Mouse (Mus musculus) kidney, embryonic 14.5 days (tissue): ENCODE results near the gene Cryba4. TPM values are rescaled to one million over a fixed set of nuclear protein-coding genes. Genes with fewer than 3 reads are reported as not detected.
A peak's percentile ranks its signal among the peaks of the same experiment; 100 is the strongest.

Source experiments
- ATAC-seq: fragments of 200-750 bp; cut with Nextera tagmentation; 2 replicates; pipeline ENCODE4 v1.8.0; 2017; ENCODE audit warnings: moderate number of reproducible peaks, mild to moderate bottlenecking, moderate TSS enrichment, moderate library complexity; ENCODE audit not compliant: low FRiP score, low TSS enrichment
- H3K27ac ChIP-seq: fragments of 300-500 bp; sonication (generic); 2 replicates; pipeline ENCODE4 v1.5.1; 2014; ENCODE audit warnings: low read depth, mild to moderate bottlenecking, low read length, moderate library complexity, mixed read lengths
- H3K27me3 ChIP-seq: fragments of 300-500 bp; sonication (generic); 2 replicates; pipeline ENCODE4 v1.6.1; 2014; ENCODE audit warnings: mild to moderate bottlenecking, low read length; ENCODE audit not compliant: control insufficient read depth, insufficient read depth
- H3K36me3 ChIP-seq: fragments of 300-500 bp; sonication (generic); 2 replicates; pipeline ENCODE4 v1.6.1; 2014; ENCODE audit warnings: low read length, mixed read lengths; ENCODE audit not compliant: control insufficient read depth, insufficient read depth
- H3K4me1 ChIP-seq: fragments of 300-500 bp; sonication (generic); 2 replicates; pipeline ENCODE4 v1.6.1; 2014; ENCODE audit warnings: low read length, mixed read lengths; ENCODE audit not compliant: control insufficient read depth, insufficient read depth
- H3K4me2 ChIP-seq: fragments of 300-500 bp; sonication (generic); replicated peaks from 2 replicates; pipeline ENCODE4 v1.6.1; 2014; ENCODE audit warnings: low read depth, mild to moderate bottlenecking, low read length
- H3K4me3 ChIP-seq: fragments of 300-500 bp; sonication (generic); 2 replicates; pipeline ENCODE4 v1.5.1; 2014; ENCODE audit warnings: mild to moderate bottlenecking, low read length
- H3K9ac ChIP-seq: fragments of 300-500 bp; sonication (generic); 2 replicates; pipeline ENCODE4 v1.6.1; 2014; ENCODE audit warnings: low read depth, mild to moderate bottlenecking, low read length, moderate library complexity
- H3K9me3 ChIP-seq: fragments of 300-500 bp; sonication (generic); 2 replicates; pipeline ENCODE4 v1.6.1; 2016; ENCODE audit warnings: low read length; ENCODE audit not compliant: control insufficient read depth
- WGBS: fragments of 180-500 bp; shearing (Covaris S2); extraction: QIAGEN DNeasy Blood & Tissue Kit; methylation state at CpG from one replicate; pipeline ENCODE4 v1.1.7; 2014; 5-methylcytosine and 5-hydroxymethylcytosine counted together
- polyA plus RNA-seq: library from polyadenylated mRNA; unstranded; fragments of >200 nt; fragmentation: Nextera tagmentation; extraction: Ambion mirVana; gene quantifications from 2 replicates; pipeline ENCODE4 v1.2.1, GENCODE M21; 2014

Cryba4 gene
- polyA plus RNA-seq, 1 experiment from 2014 or later: 0.83 TPM

DNA sequence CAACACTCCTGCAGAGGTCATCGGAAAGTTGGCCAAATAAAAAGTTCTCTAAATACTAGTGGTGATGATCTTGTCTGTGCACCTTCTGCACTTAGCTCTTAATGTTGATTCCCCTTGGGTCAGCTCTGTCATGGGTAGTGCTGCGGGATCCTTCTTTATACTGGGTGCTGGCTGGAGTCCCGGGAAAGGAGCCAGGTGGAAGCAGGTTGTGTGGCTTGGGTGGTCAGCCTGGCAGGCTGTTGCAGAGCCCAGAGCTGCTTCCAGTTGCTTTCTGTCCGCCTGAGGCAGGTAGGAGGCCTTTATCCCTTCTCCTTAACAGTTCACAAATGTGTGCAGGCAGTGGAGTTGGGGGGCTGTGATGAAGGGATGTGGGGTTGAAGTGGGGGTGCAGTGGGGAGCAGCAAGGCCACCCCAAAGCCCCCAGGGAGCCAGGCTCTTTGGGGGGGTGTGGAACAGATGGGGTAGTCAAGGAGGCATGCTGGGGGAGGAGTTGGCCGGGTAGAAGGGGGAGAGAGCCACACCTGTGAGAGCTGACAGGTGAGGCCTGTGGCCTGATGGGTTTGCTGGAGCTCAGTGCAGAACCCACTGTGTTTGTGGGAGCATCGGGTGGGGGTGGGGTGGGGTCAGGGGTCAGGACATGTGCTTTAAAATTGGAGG lies 29.9 kb upstream of the Cryba4 start:
- Histone ChIP-seq H3K4me3 (no peak overlapping the region), H3K9me3 (no peaks in the 10 kb centered on the region), H3K9ac (no peak overlapping the region), H3K36me3 (no peaks in the 10 kb centered on the region), H3K4me1 (peaks cover 45% of the 10 kb centered on the region), H3K4me2 (no peak overlapping the region), H3K27ac (no peak overlapping the region), H3K27me3 (no peaks in the 10 kb centered on the region)
- ATAC-seq: no peak
- WGBS: 76% methylated on average over 6 of the region's 6 CpGs

DNA sequence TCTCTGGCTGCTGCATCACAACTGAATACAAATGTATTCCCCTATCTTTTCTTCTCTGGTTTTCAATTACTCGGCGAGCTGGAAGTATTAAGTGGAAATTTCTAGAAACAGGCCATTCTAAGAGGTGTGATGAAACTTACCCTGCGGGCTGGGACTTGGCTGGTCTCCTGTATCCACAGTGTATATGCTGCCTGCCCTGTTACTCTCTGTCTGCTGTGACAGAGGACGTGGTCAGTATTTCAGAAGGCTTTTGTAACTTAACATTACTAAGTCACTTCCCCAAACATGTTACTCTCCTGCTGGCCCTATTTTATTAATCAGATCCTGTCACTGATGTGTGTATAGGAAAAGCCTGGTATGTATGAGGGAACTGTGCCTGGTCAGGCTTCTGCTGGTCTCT lies 29.4 kb upstream of the Cryba4 start:
- Histone ChIP-seq H3K27me3 (no peaks in the 10 kb centered on the region), H3K4me1 (peaks cover 42% of the 10 kb centered on the region), H3K4me2 (no peak overlapping the region), H3K4me3 (no peak overlapping the region), H3K9ac (no peak overlapping the region), H3K36me3 (no peaks in the 10 kb centered on the region), H3K9me3 (no peaks in the 10 kb centered on the region), H3K27ac (no peak overlapping the region)
- WGBS: 90% methylated on average over 4 of the region's 4 CpGs
- no peak for ATAC-seq

DNA sequence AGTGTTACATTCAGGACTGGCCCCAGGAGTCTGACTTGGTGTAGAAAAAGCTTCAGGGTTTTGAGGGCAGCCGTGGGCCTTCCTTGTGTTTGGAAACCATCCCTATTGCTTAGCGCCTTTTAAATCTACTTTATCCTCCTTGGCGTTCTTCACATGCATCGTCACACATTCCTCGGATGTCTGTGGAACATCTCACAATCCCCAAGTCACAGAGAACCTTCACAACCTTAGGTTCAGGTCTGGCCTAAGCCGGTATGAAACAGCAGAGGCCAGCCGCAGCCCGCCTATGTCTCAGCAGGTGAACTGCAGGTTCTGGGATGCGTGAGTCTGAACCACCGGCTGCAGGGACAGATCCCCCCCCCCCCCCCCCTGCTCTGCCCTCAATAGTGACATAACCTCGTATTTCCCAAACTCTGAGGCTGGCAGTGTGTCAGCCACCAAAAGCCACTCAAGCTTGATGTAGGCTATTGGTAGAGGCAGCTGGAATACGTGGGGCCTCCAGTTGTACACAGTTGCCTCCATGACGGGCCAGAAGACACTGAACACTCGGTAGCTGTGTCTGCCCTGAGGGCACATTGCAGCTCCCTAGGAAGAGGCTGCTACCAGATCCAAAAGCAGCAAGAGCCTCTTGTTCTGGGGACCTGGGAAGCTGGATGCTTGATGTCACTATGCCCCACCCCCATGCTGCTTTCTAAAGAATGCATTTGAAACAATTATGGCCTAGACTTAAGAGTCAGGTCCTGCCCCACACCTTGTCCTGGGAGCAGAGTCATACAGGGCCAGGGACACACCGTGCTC lies 28.7 kb upstream of the Cryba4 start:
- H3K27me3 ChIP-seq: no peaks in the 10 kb centered on the region
- WGBS: 69% methylated on average over 15 of the region's 15 CpGs
- H3K9me3 ChIP-seq: no peaks in the 10 kb centered on the region
- H3K4me3 ChIP-seq: no peak overlapping the region
- H3K9ac ChIP-seq: no peak overlapping the region
- no peak overlapping the region for H3K4me2 ChIP-seq
- no peak overlapping the region for H3K27ac ChIP-seq
- no peak for ATAC-seq
- H3K36me3 ChIP-seq: no peaks in the 10 kb centered on the region
- peaks cover 37% of the 10 kb centered on the region; the same call in 1 of the 2 replicates for H3K4me1 ChIP-seq

- Histone ChIP-seq H3K9me3 (no peaks in the 10 kb centered on the region), H3K27ac (no peak overlapping the region), H3K4me1 (peaks cover 37% of the 10 kb centered on the region; the same call in 1 of the 2 replicates), H3K36me3 (no peaks in the 10 kb centered on the region), H3K9ac (no peak overlapping the region), H3K4me3 (no peak overlapping the region), H3K27me3 (no peaks in the 10 kb centered on the region), H3K4me2 (no peak overlapping the region)
- 86% methylated on average over 7 of the region's 7 CpGs for WGBS
- ATAC-seq: no peak
Measured at GRCm38 (mm10) chr5:112280151-112280550, 27.8 kb upstream of the Cryba4 start.

DNA sequence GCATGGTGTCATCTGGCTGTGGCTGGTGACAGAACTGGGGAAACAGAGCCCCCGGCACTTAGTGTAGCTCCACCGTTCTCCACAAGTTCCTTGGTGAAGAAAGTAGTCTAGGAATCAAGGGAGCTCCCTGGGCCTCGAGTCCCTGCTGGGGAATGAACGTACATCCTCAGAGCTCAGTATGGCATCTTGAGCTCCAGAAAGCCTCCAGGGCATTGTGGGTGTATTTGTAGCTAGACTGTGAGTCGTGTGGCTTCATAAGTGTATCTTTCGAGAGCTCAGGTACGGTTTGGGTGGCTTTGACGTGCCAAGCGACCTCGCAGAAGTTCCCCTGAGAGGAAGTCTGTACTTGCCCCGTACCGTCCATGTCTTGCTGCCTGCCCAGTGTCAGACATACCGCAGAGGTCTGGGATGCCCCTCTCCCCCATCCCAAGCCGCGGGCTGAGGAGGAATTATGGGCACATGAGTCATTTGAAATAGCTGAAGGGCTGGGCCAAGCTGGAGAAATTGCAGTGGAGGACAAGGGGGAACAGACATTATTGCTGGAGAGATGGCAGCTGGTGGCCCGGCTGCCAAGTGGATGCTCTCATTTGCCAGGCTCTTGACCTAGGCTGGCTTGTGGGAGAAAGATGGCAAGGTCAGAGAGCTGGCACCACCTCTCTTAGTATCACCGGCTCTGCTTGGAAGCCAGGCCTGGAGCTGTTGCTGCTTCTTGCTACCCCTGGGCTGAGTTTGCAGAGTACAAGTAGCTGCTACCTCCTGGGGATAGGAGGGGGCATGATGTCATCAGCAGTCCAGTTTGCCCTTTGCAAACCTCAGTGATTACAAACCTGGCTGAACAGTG lies 27.1 kb upstream of the Cryba4 start:
- WGBS: 82% methylated on average over 17 of the region's 17 CpGs
- Histone ChIP-seq H3K4me1 (peaks cover 41% of the 10 kb centered on the region; the same call in 1 of the 2 replicates), H3K36me3 (no peaks in the 10 kb centered on the region), H3K27me3 (no peaks in the 10 kb centered on the region), H3K27ac (no peak overlapping the region), H3K4me3 (no peak overlapping the region), H3K9me3 (no peaks in the 10 kb centered on the region), H3K4me2 (0 out of 2 replicates have a peak overlapping the region, but pooled peaks have one; percentile 10), H3K9ac (no peak overlapping the region)
- no peak for ATAC-seq

GRCm38 (mm10) chr5:112277906-112278470 lies 25.7 kb upstream of the Cryba4 start:
- peak overlapping the region; percentile 81; the same call in 1 of the 2 replicates for H3K9ac ChIP-seq
- no peak for ATAC-seq

DNA sequence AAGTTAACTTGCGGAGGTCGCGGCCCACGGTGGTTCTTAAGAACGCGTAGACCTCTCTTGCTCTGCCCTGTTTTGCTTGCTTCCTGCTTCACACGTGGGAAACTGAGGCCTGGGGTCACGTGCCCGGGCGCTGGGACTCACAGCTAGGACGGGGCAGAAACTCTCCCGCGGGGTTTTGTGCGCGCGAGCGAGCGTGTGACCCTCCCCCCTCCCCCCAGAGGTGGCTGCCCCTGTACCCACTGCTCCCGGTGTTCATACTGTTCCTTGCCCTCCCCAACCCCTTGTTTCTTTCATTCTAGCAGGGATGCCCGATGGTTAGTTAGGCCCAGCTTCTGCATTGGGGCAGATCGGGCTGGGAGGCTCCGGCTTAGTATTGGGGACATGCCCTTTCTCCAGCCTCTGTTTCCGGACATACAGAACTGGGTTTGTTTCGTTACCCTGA lies 24.6 kb upstream of the Cryba4 start:
- 2% methylated on average over 24 of the region's 24 CpGs for WGBS
- Histone ChIP-seq H3K4me3 (peak overlapping the region; percentile 84), H3K36me3 (no peaks in the 10 kb centered on the region), H3K9me3 (no peaks in the 10 kb centered on the region), H3K4me2 (peak overlapping the region; percentile 72), H3K27ac (peak overlapping the region; percentile 47), H3K9ac (peak overlapping the region; percentile 81), H3K4me1 (peaks cover 39% of the 10 kb centered on the region; the same call in 1 of the 2 replicates), H3K27me3 (no peaks in the 10 kb centered on the region)
- no peak; the same call in none of the 2 replicates for ATAC-seq

More at GRCm38 (mm10) chr5:112277906-112278470, 25.7 kb upstream of the Cryba4 start:
- H3K36me3 ChIP-seq: no peaks in the 10 kb centered on the region
- peaks cover 40% of the 10 kb centered on the region; the same call in 1 of the 2 replicates for H3K4me1 ChIP-seq
- peak overlapping the region; percentile 84; the same call in 1 of the 2 replicates for H3K4me3 ChIP-seq
- peak overlapping the region; percentile 72 for H3K4me2 ChIP-seq
- H3K27ac ChIP-seq: no peak overlapping the region
- WGBS: 79% methylated on average over 11 of the region's 11 CpGs
- no peaks in the 10 kb centered on the region for H3K9me3 ChIP-seq
- no peaks in the 10 kb centered on the region for H3K27me3 ChIP-seq

DNA sequence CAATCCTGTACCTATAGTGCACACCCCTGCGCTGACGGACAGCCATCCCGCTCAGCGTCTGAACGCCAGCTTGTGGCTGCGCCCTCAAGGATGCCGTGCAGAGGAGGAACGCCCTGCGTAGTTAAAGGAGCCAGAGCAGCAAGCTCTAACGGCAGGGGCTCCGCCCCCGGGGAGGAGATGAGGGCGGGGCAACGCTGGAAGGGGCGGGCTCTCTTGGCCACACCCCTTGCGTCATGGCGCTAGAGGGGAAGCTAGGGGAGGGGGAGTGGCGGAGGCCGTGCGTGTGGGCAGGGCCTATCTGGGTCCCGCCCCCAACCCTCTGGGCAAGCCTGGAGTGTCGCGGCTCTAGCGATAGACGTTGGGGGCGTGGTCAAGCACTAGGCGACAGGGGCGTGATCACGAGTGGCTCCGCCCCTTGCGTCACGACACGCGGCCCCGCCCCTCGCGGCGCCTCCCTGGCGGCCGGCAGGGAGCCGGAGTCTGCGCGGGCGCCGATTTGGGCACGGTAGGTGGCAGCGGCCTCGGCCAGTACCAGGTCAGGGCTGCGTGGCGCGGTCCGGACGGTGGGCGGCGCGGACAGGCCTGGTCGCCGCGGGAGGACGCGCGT lies 24.1 kb upstream of the Cryba4 start, which contains the start of gene Tpst2:
Tpst2 (plus strand) TSS at position 425 of the 607 bp plus-strand sequence.
- under 1% methylated on average over 60 of the region's 62 CpGs for WGBS
- ATAC-seq: peak; percentile 94
- H3K9ac ChIP-seq: peak within 1 kb of the TSS; percentile 81
- H3K27me3 ChIP-seq: no peaks in the 10 kb centered on the region
- peak within 1 kb of the TSS; percentile 84 for H3K4me3 ChIP-seq
- no peaks in the 10 kb centered on the region for H3K36me3 ChIP-seq
- H3K4me1 ChIP-seq: peaks cover 38% of the 10 kb centered on the region; the same call in 1 of the 2 replicates
- H3K9me3 ChIP-seq: no peaks in the 10 kb centered on the region
- peak within 1 kb of the TSS; percentile 57 for H3K27ac ChIP-seq
- peak within 1 kb of the TSS; percentile 72 for H3K4me2 ChIP-seq
